Mouse (Mus musculus): ENCODE measurements at regions not wholly inside any gene's neighbourhood (a gene's known extent, or its start where the extent isn't known, plus 50 kb on each side); places are given as distances from the start of the nearest gene placed in this dataset.

DNA sequence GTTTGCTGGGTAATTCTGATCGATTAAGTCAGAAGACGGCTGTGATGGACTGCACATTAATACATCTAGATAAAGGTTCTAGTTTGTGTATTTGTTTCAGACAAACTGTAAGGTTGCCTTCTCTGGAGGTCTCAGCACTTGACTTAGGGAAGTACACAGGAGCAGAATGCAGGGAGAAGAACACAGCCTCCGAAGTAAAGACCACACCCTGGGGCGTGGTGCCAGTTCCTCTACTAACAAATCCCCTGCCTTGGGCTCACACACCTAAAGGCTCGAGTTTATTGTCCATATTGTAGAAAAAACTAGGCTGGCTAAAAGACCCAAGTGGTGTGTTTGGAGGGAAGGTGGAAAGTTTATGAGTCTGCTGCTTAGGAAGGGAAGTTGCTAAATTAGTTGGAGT is 181.8 kb downstream of the Gm10260 start:
- peaks cover 0 to 4% of the 10 kb centered on the region in 2 experiments; a peak in 2 of 4 replicates for H3K36me3 ChIP-seq (ENCODE audit: control insufficient read depth in 1 of 2, insufficient read depth in 2 of 2, low read length in 2 of 2)
- H3K9ac ChIP-seq (ENCODE audit: control insufficient read depth, low read depth, low read length, poor library complexity, severe bottlenecking), result no peak overlapping the region
- peaks cover 6 to 7% of the 10 kb centered on the region in 2 experiments for H3K4me1 ChIP-seq (ENCODE audit: control insufficient read depth in 1 of 2, insufficient read depth in 2 of 2, low read length in 2 of 2)
- H3K27me3 ChIP-seq (ENCODE audit: control insufficient read depth in 1 of 2, insufficient read depth in 2 of 2, low read length in 2 of 2), result no peaks in the 10 kb centered on the region
- no peaks in the 10 kb centered on the region for H3K79me2 ChIP-seq (ENCODE audit: control insufficient read depth, insufficient read depth, low read length, poor library complexity)
- TF ChIP-seq ETS1 (IDR thresholded peaks at IDR 0.05; ENCODE audit: low read depth, low read length), result 0 out of 2 replicates have a peak, but pooled peaks have one; percentile 20
- TF ChIP-seq TBP (IDR thresholded peaks at IDR 0.05; ENCODE audit: low read depth, low read length), result peak; percentile 48; the same call in 1 of the 2 replicates
- TF ChIP-seq MAZ (IDR thresholded peaks at IDR 0.05; ENCODE audit: low read depth, low read length), result no peak
- no peaks in the 10 kb centered on the region for H3K9me3 ChIP-seq (replicated peaks; ENCODE audit: insufficient read depth, low read length)
- DNase-seq (ENCODE audit: low read depth, low spot score), result peak; percentile 71
- H3K27ac ChIP-seq (ENCODE audit: control insufficient read depth, low read depth, low read length), result no peak overlapping the region
- no peak overlapping the region for H3K4me3 ChIP-seq (ENCODE audit: control insufficient read depth in 1 of 2, insufficient read depth in 1 of 2, low read depth in 2 of 2, low read length in 2 of 2)

DNA sequence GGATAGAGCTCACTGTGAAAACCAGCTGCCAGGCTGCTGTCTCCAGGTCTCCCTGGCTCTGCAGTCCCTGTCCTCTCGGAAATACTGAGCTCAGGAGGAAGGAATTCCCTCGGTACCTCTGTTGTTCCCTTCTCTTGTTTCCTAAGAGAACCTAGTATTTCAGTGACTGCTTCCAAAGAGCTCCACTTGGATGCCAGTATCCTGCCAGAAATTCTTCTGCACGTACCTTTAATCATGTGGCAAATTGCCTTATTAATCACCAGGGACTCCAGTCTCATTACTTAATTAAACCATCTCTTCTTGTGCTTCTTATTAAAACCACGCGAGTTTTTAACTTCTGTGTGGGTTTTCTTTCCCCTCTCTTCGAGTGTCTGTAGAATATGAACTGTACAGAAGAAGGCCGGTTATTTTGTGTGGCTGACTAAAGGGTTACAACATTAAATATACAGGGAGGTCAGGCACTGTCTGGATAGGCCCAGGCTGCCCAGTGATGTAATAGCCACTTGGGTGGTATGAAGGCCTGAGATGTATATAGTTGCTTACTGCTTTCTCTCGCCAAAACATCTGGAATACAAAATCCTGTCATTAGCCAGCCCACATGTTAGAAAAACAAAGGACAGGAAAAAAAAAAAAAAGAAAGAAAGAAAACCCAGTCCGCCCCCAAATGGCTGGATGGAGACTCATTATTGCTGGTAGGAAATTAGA is 183.2 kb downstream of the Gm10260 start:
- H3K27me3 ChIP-seq (ENCODE audit: control insufficient read depth in 1 of 2, insufficient read depth in 2 of 2, low read length in 2 of 2), result no peaks in the 10 kb centered on the region
- DNase-seq (ENCODE audit: low read depth, low spot score), result no peak
- H3K27ac ChIP-seq (ENCODE audit: control insufficient read depth, low read depth, low read length), result no peak overlapping the region
- no peaks in the 10 kb centered on the region for H3K9me3 ChIP-seq (replicated peaks; ENCODE audit: insufficient read depth, low read length)
- H3K4me3 ChIP-seq (ENCODE audit: control insufficient read depth in 1 of 2, insufficient read depth in 1 of 2, low read depth in 2 of 2, low read length in 2 of 2), result no peak overlapping the region
- H3K36me3 ChIP-seq (ENCODE audit: control insufficient read depth in 1 of 2, insufficient read depth in 2 of 2, low read length in 2 of 2), result peaks cover 0 to 10% of the 10 kb centered on the region in 2 experiments; a peak in 2 of 4 replicates
- TF ChIP-seq ZMIZ1 (IDR thresholded peaks at IDR 0.05; ENCODE audit: low read depth, low read length), result no peak
- TF ChIP-seq POLR2A (IDR thresholded peaks at IDR 0.05; ENCODE audit: control insufficient read depth in 1 of 2, insufficient read depth in 1 of 2, low read depth in 1 of 2, low read length in 2 of 2, poor library complexity in 1 of 2), result no peak
- H3K79me2 ChIP-seq (ENCODE audit: control insufficient read depth, insufficient read depth, low read length, poor library complexity), result no peaks in the 10 kb centered on the region
- peaks cover 6 to 17% of the 10 kb centered on the region in 2 experiments for H3K4me1 ChIP-seq (ENCODE audit: control insufficient read depth in 1 of 2, insufficient read depth in 2 of 2, low read length in 2 of 2)
- H3K9ac ChIP-seq (ENCODE audit: control insufficient read depth, low read depth, low read length, poor library complexity, severe bottlenecking), result no peak overlapping the region

DNA sequence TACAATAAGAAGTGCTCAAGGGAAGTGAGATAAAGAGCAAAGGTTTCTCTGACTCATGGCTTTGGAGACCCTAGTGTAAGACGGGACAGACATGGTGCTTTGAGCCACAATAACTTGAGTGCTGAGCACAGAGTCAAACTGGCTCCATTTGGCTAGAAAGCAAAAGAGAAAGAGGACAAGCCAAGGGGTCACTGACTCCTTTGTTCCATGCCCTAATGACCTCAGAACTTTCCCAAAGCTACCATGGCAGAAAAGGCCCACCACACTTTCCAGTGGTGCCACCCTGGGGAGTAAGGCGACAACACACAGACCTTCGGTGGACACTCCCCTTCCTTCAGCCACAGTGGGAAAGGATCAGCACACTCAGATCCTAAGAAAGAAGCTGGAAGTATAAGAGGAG is 186.8 kb downstream of the Gm10260 start:
- H3K9me3 ChIP-seq (replicated peaks; ENCODE audit: insufficient read depth, low read length), result no peaks in the 10 kb centered on the region
- TF ChIP-seq MAZ (IDR thresholded peaks at IDR 0.05; ENCODE audit: low read depth, low read length) (no peak), EP300 (IDR thresholded peaks at IDR 0.05; ENCODE audit: low read depth in 1 of 2, low read length in 2 of 2) (no peak), ZC3H11A (IDR thresholded peaks at IDR 0.05; ENCODE audit: low read depth, low read length) (no peak)
- peak; percentile 30 for DNase-seq (ENCODE audit: low read depth, low spot score)

DNA sequence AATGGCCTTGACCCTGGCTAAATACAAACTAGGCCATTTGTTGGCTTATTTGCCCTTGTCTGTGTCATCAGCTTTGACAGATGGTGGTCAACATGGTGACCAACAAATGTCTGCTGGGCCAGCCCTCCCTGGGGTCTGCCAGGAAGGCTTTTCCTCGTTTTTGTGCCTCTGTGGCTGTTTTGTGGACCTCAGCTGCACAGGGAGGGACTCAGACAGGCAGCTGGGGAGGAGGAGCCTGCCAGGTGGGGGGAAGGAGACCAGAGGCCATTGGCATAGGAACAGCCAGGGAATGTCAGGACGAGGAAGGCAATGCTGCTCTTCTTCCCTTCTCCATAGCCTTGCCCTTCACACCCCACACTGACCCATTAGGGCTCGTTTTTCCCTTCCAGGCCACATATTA is 188.1 kb downstream of the Gm10260 start:
- TF ChIP-seq UBTF (IDR thresholded peaks at IDR 0.05; ENCODE audit: borderline replicate concordance, insufficient read depth, low read depth, low read length), result no peak
- no peak for TF ChIP-seq ELF1 (IDR thresholded peaks at IDR 0.05; ENCODE audit: low read depth, low read length)
- TF ChIP-seq KAT2A (conservative IDR thresholded peaks at IDR 0.05; ENCODE audit: low read depth, low read length), result no peak
- TF ChIP-seq TBP (IDR thresholded peaks at IDR 0.05; ENCODE audit: low read depth, low read length), result no peak
- no peak for TF ChIP-seq ZNF384 (IDR thresholded peaks at IDR 0.05; ENCODE audit: low read depth, low read length)
- no peak for TF ChIP-seq ZMIZ1 (IDR thresholded peaks at IDR 0.05; ENCODE audit: low read depth, low read length)
- TF ChIP-seq EP300 (IDR thresholded peaks at IDR 0.05; ENCODE audit: low read depth in 1 of 2, low read length in 2 of 2), result no peak
- no peak for TF ChIP-seq NRF1 (IDR thresholded peaks at IDR 0.05; ENCODE audit: insufficient read depth, low read depth, low read length, poor library complexity, severe bottlenecking)
- H3K36me3 ChIP-seq (ENCODE audit: control insufficient read depth in 1 of 2, insufficient read depth in 2 of 2, low read length in 2 of 2), result peaks cover 0 to 10% of the 10 kb centered on the region in 2 experiments; a peak in 2 of 4 replicates
- no peak for DNase-seq (ENCODE audit: low read depth, low spot score)
- no peak overlapping the region for H3K4me3 ChIP-seq (ENCODE audit: control insufficient read depth in 1 of 2, insufficient read depth in 1 of 2, low read depth in 2 of 2, low read length in 2 of 2)
- H3K9me3 ChIP-seq (replicated peaks; ENCODE audit: insufficient read depth, low read length), result no peaks in the 10 kb centered on the region
- H3K4me1 ChIP-seq (ENCODE audit: control insufficient read depth in 1 of 2, insufficient read depth in 2 of 2, low read length in 2 of 2), result peaks cover 2 to 18% of the 10 kb centered on the region in 2 experiments
- H3K27me3 ChIP-seq (ENCODE audit: control insufficient read depth in 1 of 2, insufficient read depth in 2 of 2, low read length in 2 of 2), result no peaks in the 10 kb centered on the region
- no peak overlapping the region for H3K9ac ChIP-seq (ENCODE audit: control insufficient read depth, low read depth, low read length, poor library complexity, severe bottlenecking)
- H3K79me2 ChIP-seq (ENCODE audit: control insufficient read depth, insufficient read depth, low read length, poor library complexity), result no peaks in the 10 kb centered on the region
- no peak overlapping the region for H3K27ac ChIP-seq (ENCODE audit: control insufficient read depth, low read depth, low read length)

More for the DNA sequence above, 186.8 kb downstream of the Gm10260 start:
- Histone ChIP-seq H3K79me2 (ENCODE audit: control insufficient read depth, insufficient read depth, low read length, poor library complexity) (no peaks in the 10 kb centered on the region), H3K27ac (ENCODE audit: control insufficient read depth, low read depth, low read length) (no peak overlapping the region), H3K4me1 (ENCODE audit: control insufficient read depth in 1 of 2, insufficient read depth in 2 of 2, low read length in 2 of 2) (peaks cover 2 to 18% of the 10 kb centered on the region in 2 experiments), H3K9ac (ENCODE audit: control insufficient read depth, low read depth, low read length, poor library complexity, severe bottlenecking) (no peak overlapping the region), H3K36me3 (ENCODE audit: control insufficient read depth in 1 of 2, insufficient read depth in 2 of 2, low read length in 2 of 2) (peaks cover 0 to 10% of the 10 kb centered on the region in 2 experiments; a peak in 2 of 4 replicates), H3K4me3 (ENCODE audit: control insufficient read depth in 1 of 2, insufficient read depth in 1 of 2, low read depth in 2 of 2, low read length in 2 of 2) (no peak overlapping the region), H3K27me3 (ENCODE audit: control insufficient read depth in 1 of 2, insufficient read depth in 2 of 2, low read length in 2 of 2) (no peaks in the 10 kb centered on the region)

Measured in MEL (cell line).